Mouse (Mus musculus) forebrain, postnatal 0 days (tissue): ENCODE measurements around the gene Avpi1. TPM values are rescaled to one million over a fixed set of nuclear protein-coding genes. Genes with fewer than 3 reads are reported as not detected.
"Not testable (repeated sequence)": the region's sequence is repeated elsewhere in the genome, so short reads cannot be mapped to it uniquely, and the experiment has no call there.

Experiments used
- ATAC-seq: fragments of 200-750 bp; cut with Nextera tagmentation; 2 replicates; pipeline ENCODE4 v1.8.0; 2017; ENCODE audit warnings: mild to moderate bottlenecking, moderate library complexity
- DNase-seq: peaks from one replicate; pipeline ENCODE4 v3.0.0-alpha.2; 2015
- H3K27ac ChIP-seq: fragments of 300-500 bp; sonication (generic); 2 replicates; pipeline ENCODE4 v1.5.1; 2014; ENCODE audit warnings: low read depth, mild to moderate bottlenecking, antibody characterized with exemption, low read length, moderate library complexity, mixed read lengths
- H3K27me3 ChIP-seq: fragments of 300-500 bp; sonication (generic); 2 replicates; pipeline ENCODE4 v1.6.1; 2014; ENCODE audit warnings: mild to moderate bottlenecking, low read length, mixed read lengths; ENCODE audit not compliant: insufficient read depth
- H3K36me3 ChIP-seq: fragments of 300-500 bp; sonication (generic); 2 replicates; pipeline ENCODE4 v1.6.1; 2014; ENCODE audit warnings: mild to moderate bottlenecking, moderate library complexity; ENCODE audit not compliant: insufficient read depth
- H3K4me1 ChIP-seq: fragments of 300-500 bp; sonication (generic); 2 replicates; pipeline ENCODE4 v1.6.1; 2014; ENCODE audit warnings: antibody characterized with exemption; ENCODE audit not compliant: insufficient read depth
- H3K4me2 ChIP-seq: fragments of 300-500 bp; sonication (generic); 2 replicates; pipeline ENCODE4 v1.6.1; 2014; ENCODE audit warnings: low read depth, mild to moderate bottlenecking, moderate library complexity
- H3K4me3 ChIP-seq: fragments of 300-500 bp; sonication (generic); 2 replicates; pipeline ENCODE4 v1.5.1; 2014; ENCODE audit warnings: low read depth, low read length, mixed read lengths
- H3K9ac ChIP-seq: fragments of 300-500 bp; sonication (generic); 2 replicates; pipeline ENCODE4 v1.6.1; 2014; ENCODE audit warnings: mild to moderate bottlenecking
- H3K9me3 ChIP-seq: fragments of 300-500 bp; sonication (generic); 2 replicates; pipeline ENCODE4 v1.6.1; 2016; ENCODE audit warnings: low read length
- CTCF ChIP-seq: sonication (generic); IDR thresholded peaks from 2 replicates; pipeline ENCODE4 v1.5.1; 2016; ENCODE audit warnings: antibody characterized with exemption, control low read depth, low read depth
- WGBS: fragments of 180-500 bp; shearing (Covaris S2); extraction: QIAGEN DNeasy Blood & Tissue Kit; methylation state at CpG from one replicate; pipeline ENCODE4 v1.1.7; 2014; 5-methylcytosine and 5-hydroxymethylcytosine counted together
- polyA plus RNA-seq: library from polyadenylated mRNA; unstranded; fragments of >200 nt; fragmentation: Nextera tagmentation; extraction: Ambion mirVana; gene quantifications from 2 replicates; pipeline ENCODE4 v1.2.1, GENCODE M21; 2015
- total RNA-seq: library from RNA; depleted of rRNA; stranded (reverse); fragments of >200 nt; gene quantifications from 2 replicates; pipeline ENCODE4 v1.2.3, GENCODE M21; 2014

Avpi1 gene
- total and polyA plus RNA-seq, 2 experiments from 2014 or later, result 9.5 to 14.3 TPM

GRCm38 (mm10) chr19:42086166-42086565 lies 42.7 kb downstream of the Avpi1 start, which contains the start of gene Morn4:
TSS of gene Morn4 (minus strand) at chr19:42086357.
- ATAC-seq, result peak; percentile 80
- under 1% methylated on average over 21 of the region's 21 CpGs for WGBS

GRCm38 (mm10) chr19:42085690-42086089 lies 43.2 kb downstream of the Avpi1 start:
- H3K27ac ChIP-seq, result peak overlapping the region; percentile 70
- H3K4me1 ChIP-seq, result peaks cover 15% of the 10 kb centered on the region; the same call in 1 of the 2 replicates
- peak overlapping the region; percentile 81 for H3K4me2 ChIP-seq
- no peaks in the 10 kb centered on the region for H3K36me3 ChIP-seq
- H3K4me3 ChIP-seq, result peak overlapping the region; percentile 77
- DNase-seq (no peak), ATAC-seq (no peak)
- 5% methylated on average over 10 of the region's 10 CpGs for WGBS
- H3K27me3 ChIP-seq, result no peaks in the 10 kb centered on the region
- no peak for TF ChIP-seq CTCF
- H3K9me3 ChIP-seq, result no peaks in the 10 kb centered on the region
- H3K9ac ChIP-seq, result peak overlapping the region; percentile 86

More at GRCm38 (mm10) chr19:42086166-42086565, 42.7 kb downstream of the Avpi1 start, which contains the start of gene Morn4:
- Histone ChIP-seq H3K27me3 (no peaks in the 10 kb centered on the region), H3K4me3 (peak within 1 kb of the TSS; percentile 77), H3K4me2 (peak within 1 kb of the TSS; percentile 81), H3K4me1 (peaks cover 16% of the 10 kb centered on the region; the same call in 1 of the 2 replicates), H3K9ac (peak within 1 kb of the TSS; percentile 86), H3K27ac (peak within 1 kb of the TSS; percentile 70), H3K9me3 (no peaks in the 10 kb centered on the region), H3K36me3 (no peaks in the 10 kb centered on the region)
- peak; percentile 96 for DNase-seq
- no peak for TF ChIP-seq CTCF

GRCm38 (mm10) chr19:42081613-42082012 lies 47.2 kb downstream of the Avpi1 start:
- DNase-seq, H3K4me1 ChIP-seq, H3K27ac ChIP-seq, ATAC-seq, H3K27me3 ChIP-seq, H3K9me3 ChIP-seq, H3K9ac ChIP-seq, H3K4me3 ChIP-seq, H3K4me2 ChIP-seq: not testable (repeated sequence)
- WGBS, result 94% methylated on average over 5 of the region's 5 CpGs
- H3K36me3 ChIP-seq, result peaks cover 13% of the 10 kb centered on the region

DNA sequence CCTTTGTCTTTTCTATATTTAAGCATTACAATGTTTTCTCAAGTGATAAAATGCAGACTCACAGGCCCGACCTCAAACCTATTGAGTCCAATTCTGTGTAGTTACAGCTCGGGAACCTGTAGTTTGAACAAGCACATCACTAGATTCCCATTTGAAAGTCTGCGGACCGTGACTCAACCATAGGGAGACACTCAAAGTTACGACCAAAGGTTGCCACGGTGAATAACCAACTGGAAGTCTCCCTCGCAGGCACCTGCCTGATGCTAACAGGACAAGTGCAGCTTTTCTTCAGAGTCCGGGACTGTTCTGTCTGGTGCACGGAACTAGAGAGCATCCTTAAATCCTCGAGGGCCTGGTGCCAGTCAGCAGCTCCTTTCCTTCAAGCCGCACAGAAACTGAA lies 48.4 kb downstream of the Avpi1 start:
- ATAC-seq (no peak), DNase-seq (no peak)
- WGBS, result 90% methylated on average over 11 of the region's 11 CpGs
- no peaks in the 10 kb centered on the region for H3K27me3 ChIP-seq
- peaks cover 8% of the 10 kb centered on the region; the same call in 1 of the 2 replicates for H3K4me1 ChIP-seq
- TF ChIP-seq CTCF, result no peak
- H3K4me2 ChIP-seq, result no peak overlapping the region
- H3K9ac ChIP-seq, result no peak overlapping the region
- H3K27ac ChIP-seq, result no peak overlapping the region
- no peaks in the 10 kb centered on the region for H3K9me3 ChIP-seq
- peaks cover 25% of the 10 kb centered on the region for H3K36me3 ChIP-seq
- H3K4me3 ChIP-seq, result no peak overlapping the region

GRCm38 (mm10) chr19:42079950-42080349 lies 48.9 kb downstream of the Avpi1 start:
- Histone ChIP-seq H3K9me3 (no peaks in the 10 kb centered on the region), H3K27me3 (no peaks in the 10 kb centered on the region), H3K4me1 (peaks cover 3% of the 10 kb centered on the region; the same call in 1 of the 2 replicates), H3K4me3 (no peak overlapping the region), H3K27ac (no peak overlapping the region), H3K36me3 (peaks cover 29% of the 10 kb centered on the region), H3K9ac (no peak overlapping the region), H3K4me2 (no peak overlapping the region)
- TF ChIP-seq CTCF, result no peak
- WGBS, result 86% methylated on average over 5 of the region's 5 CpGs
- ATAC-seq (no peak), DNase-seq (no peak)

DNA sequence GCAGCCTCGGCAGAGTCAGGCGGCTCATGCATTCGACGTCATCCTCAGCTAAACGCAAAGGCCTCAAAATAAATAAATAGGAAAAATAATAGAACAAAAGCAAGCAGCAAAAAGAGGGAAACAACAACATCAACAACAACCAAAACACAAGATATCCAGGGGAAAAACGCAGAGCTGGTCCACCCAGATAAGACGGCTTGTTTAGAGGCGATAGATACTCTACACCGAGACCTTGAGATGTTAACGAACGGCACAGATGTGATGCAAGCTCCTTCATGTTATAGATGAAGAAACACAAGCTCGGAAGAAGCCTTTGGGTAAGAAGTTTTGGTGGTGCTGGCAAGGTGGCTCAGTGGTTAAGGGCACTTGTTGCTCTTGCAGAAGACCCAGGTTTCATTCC lies 49.9 kb downstream of the Avpi1 start:
- WGBS, result 98% methylated on average over 12 of the region's 12 CpGs
- Histone ChIP-seq H3K4me1 (no peaks in the 10 kb centered on the region), H3K27me3 (no peaks in the 10 kb centered on the region), H3K4me2 (no peak overlapping the region), H3K27ac (no peak overlapping the region), H3K4me3 (no peak overlapping the region), H3K9me3 (no peaks in the 10 kb centered on the region), H3K36me3 (peaks cover 38% of the 10 kb centered on the region), H3K9ac (no peak overlapping the region)
- ATAC-seq (no peak), DNase-seq (no peak)
- TF ChIP-seq CTCF, result no peak

DNA sequence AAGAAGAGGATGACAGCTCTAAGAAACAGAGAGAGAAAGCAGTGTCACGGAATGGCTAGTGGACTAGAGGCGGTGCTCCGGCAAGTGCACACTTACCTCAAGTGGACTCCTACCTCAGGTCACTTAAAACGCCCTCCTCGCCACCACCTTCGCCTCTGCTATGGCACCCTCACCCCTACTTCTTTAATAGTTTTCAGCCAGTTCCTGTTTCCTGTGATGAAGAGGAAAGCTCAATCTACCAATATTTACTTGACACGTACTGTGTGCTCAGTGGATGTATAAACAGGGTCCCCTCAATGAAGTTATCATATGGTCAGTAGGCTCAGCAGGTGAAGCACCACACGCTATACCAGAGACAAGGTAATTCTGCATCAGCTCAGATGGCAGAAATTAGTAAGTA lies 50.3 kb downstream of the Avpi1 start:
- Histone ChIP-seq H3K4me2 (no peak overlapping the region), H3K27me3 (no peaks in the 10 kb centered on the region), H3K9ac (no peak overlapping the region), H3K27ac (no peak overlapping the region), H3K4me1 (no peaks in the 10 kb centered on the region), H3K4me3 (no peak overlapping the region), H3K9me3 (no peaks in the 10 kb centered on the region), H3K36me3 (peaks cover 42% of the 10 kb centered on the region)
- ATAC-seq (no peak), DNase-seq (no peak)
- no peak for TF ChIP-seq CTCF
- 95% methylated on average over 8 of the region's 8 CpGs for WGBS

DNA sequence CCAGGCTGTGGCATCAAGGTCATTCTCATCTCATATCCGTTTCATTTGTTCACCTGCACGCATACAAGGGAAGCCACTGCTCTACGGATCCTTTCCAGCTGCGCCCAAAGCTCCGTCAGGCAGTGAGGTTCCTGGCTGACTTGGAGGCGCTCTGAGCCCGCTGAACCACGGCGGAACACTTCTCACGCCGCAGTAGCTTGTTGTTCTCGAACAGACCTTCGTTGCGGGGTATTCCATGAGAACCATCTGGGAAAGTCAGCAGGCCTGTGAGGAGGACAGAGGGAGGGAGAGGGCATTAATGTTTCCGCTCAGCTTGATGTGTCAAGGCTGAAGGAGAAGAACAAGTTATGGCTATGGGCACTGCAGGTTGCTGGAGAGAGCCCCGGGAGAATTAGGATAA lies 52.9 kb downstream of the Avpi1 start:
- Histone ChIP-seq H3K27ac (no peak overlapping the region), H3K9me3 (no peaks in the 10 kb centered on the region), H3K27me3 (no peaks in the 10 kb centered on the region), H3K4me1 (no peaks in the 10 kb centered on the region), H3K4me2 (no peak overlapping the region), H3K36me3 (peaks cover 47% of the 10 kb centered on the region), H3K4me3 (no peak overlapping the region), H3K9ac (no peak overlapping the region)
- DNase-seq (no peak), ATAC-seq (no peak)
- 91% methylated on average over 16 of the region's 16 CpGs for WGBS
- no peak for TF ChIP-seq CTCF
